Mouse (Mus musculus): ENCODE measurements around the gene Tubb3. TPM values are rescaled to one million over a fixed set of nuclear protein-coding genes. Genes with fewer than 3 reads are reported as not detected.
"Not testable (repeated sequence)": the region's sequence is repeated elsewhere in the genome, so short reads cannot be mapped to it uniquely, and the experiment has no call there.

Gene Tubb3
- polyA plus RNA-seq, 1 experiment from 2014 or later: 59.1 TPM

GRCm38 (mm10) chr8:123427639-123428275 lies 16.5 kb downstream of the Tubb3 start:
- H3K36me3 ChIP-seq: no peaks in the 10 kb centered on the region
- H3K4me2 ChIP-seq (replicated peaks): no peak overlapping the region
- H3K27ac ChIP-seq: no peak overlapping the region
- WGBS: 96% methylated on average over 24 of the region's 24 CpGs
- peaks cover 18% of the 10 kb centered on the region; the same call in 1 of the 2 replicates for H3K9me3 ChIP-seq
- H3K4me1 ChIP-seq (replicated peaks): no peaks in the 10 kb centered on the region
- no peaks in the 10 kb centered on the region for H3K27me3 ChIP-seq (replicated peaks)
- no peak overlapping the region for H3K9ac ChIP-seq
- H3K4me3 ChIP-seq (replicated peaks): no peak overlapping the region
- no peak for ATAC-seq

GRCm38 (mm10) chr8:123428343-123428893 lies 17.2 kb downstream of the Tubb3 start:
- H3K4me1 ChIP-seq (replicated peaks): no peaks in the 10 kb centered on the region
- H3K27me3 ChIP-seq (replicated peaks): no peaks in the 10 kb centered on the region
- no peak overlapping the region for H3K27ac ChIP-seq
- no peak overlapping the region for H3K9ac ChIP-seq
- H3K36me3 ChIP-seq: no peaks in the 10 kb centered on the region
- H3K9me3 ChIP-seq: peaks cover 18% of the 10 kb centered on the region; the same call in 1 of the 2 replicates
- no peak for ATAC-seq
- no peak overlapping the region for H3K4me2 ChIP-seq (replicated peaks)
- no peak overlapping the region for H3K4me3 ChIP-seq (replicated peaks)
- WGBS: 97% methylated on average over 29 of the region's 29 CpGs

- no peak for ATAC-seq
- Histone ChIP-seq H3K4me3 (replicated peaks) (no peak overlapping the region), H3K9ac (no peak overlapping the region), H3K27me3 (replicated peaks) (no peaks in the 10 kb centered on the region), H3K27ac (no peak overlapping the region), H3K36me3 (no peaks in the 10 kb centered on the region), H3K4me2 (replicated peaks) (no peak overlapping the region), H3K4me1 (replicated peaks) (no peaks in the 10 kb centered on the region), H3K9me3 (peaks cover 18% of the 10 kb centered on the region; the same call in 1 of the 2 replicates)
- WGBS: 94% methylated on average over 23 of the region's 23 CpGs
Observed at GRCm38 (mm10) chr8:123428939-123429721, 17.9 kb downstream of the Tubb3 start.

- not testable (repeated sequence) for H3K9ac ChIP-seq; H3K27me3 ChIP-seq (replicated peaks); H3K27ac ChIP-seq; H3K4me1 ChIP-seq (replicated peaks); H3K36me3 ChIP-seq; H3K4me2 ChIP-seq (replicated peaks); H3K4me3 ChIP-seq (replicated peaks); ATAC-seq
- peaks cover 18% of the 10 kb centered on the region; the same call in 1 of the 2 replicates for H3K9me3 ChIP-seq
- WGBS: 98% methylated on average over 15 of the region's 15 CpGs
Observed at GRCm38 (mm10) chr8:123429722-123430013, 18.4 kb downstream of the Tubb3 start.

- not testable (repeated sequence) for H3K9ac ChIP-seq; ATAC-seq; H3K36me3 ChIP-seq; H3K4me2 ChIP-seq (replicated peaks); H3K27ac ChIP-seq; H3K4me1 ChIP-seq (replicated peaks); H3K4me3 ChIP-seq (replicated peaks); H3K27me3 ChIP-seq (replicated peaks)
- peaks cover 18% of the 10 kb centered on the region; the same call in 1 of the 2 replicates for H3K9me3 ChIP-seq
- WGBS: 94% methylated on average over 8 of the region's 8 CpGs
Observed at GRCm38 (mm10) chr8:123430936-123431335, 19.7 kb downstream of the Tubb3 start.

- Histone ChIP-seq H3K4me3 (replicated peaks) (no peak overlapping the region), H3K27ac (no peak overlapping the region), H3K4me1 (replicated peaks) (no peaks in the 10 kb centered on the region), H3K36me3 (no peaks in the 10 kb centered on the region), H3K27me3 (replicated peaks) (no peaks in the 10 kb centered on the region), H3K4me2 (replicated peaks) (no peak overlapping the region), H3K9me3 (peaks cover 17% of the 10 kb centered on the region; the same call in 1 of the 2 replicates), H3K9ac (no peak overlapping the region)
- 96% methylated on average over 25 of the region's 25 CpGs for WGBS
- no peak for ATAC-seq
Observed at GRCm38 (mm10) chr8:123431616-123432365, 20.6 kb downstream of the Tubb3 start.

GRCm38 (mm10) chr8:123432381-123432780 lies 21.2 kb downstream of the Tubb3 start:
- Histone ChIP-seq H3K4me1 (replicated peaks) (no peaks in the 10 kb centered on the region), H3K4me2 (replicated peaks) (no peak overlapping the region), H3K36me3 (no peaks in the 10 kb centered on the region), H3K9me3 (peaks cover 11% of the 10 kb centered on the region; the same call in 1 of the 2 replicates), H3K27me3 (replicated peaks) (no peaks in the 10 kb centered on the region), H3K27ac (no peak overlapping the region), H3K4me3 (replicated peaks) (no peak overlapping the region), H3K9ac (no peak overlapping the region)
- WGBS: 94% methylated on average over 16 of the region's 16 CpGs
- ATAC-seq: no peak

GRCm38 (mm10) chr8:123433241-123433974 lies 22.2 kb downstream of the Tubb3 start:
- not testable (repeated sequence) for H3K4me1 ChIP-seq (replicated peaks); H3K36me3 ChIP-seq; H3K4me2 ChIP-seq (replicated peaks); H3K4me3 ChIP-seq (replicated peaks); ATAC-seq; H3K27ac ChIP-seq; H3K9ac ChIP-seq; H3K27me3 ChIP-seq (replicated peaks); H3K9me3 ChIP-seq
- WGBS: 97% methylated on average over 47 of the region's 47 CpGs

- Histone ChIP-seq H3K9me3 (no peaks in the 10 kb centered on the region), H3K27ac (no peak overlapping the region), H3K4me1 (replicated peaks) (peaks cover 7% of the 10 kb centered on the region; the same call in 1 of the 2 replicates), H3K4me2 (replicated peaks) (no peak overlapping the region), H3K9ac (no peak overlapping the region), H3K4me3 (replicated peaks) (no peak overlapping the region), H3K27me3 (replicated peaks) (no peaks in the 10 kb centered on the region), H3K36me3 (no peaks in the 10 kb centered on the region)
- ATAC-seq: no peak
- 97% methylated on average over 2 of the region's 2 CpGs for WGBS
Observed at GRCm38 (mm10) chr8:123441788-123442187, 30.6 kb downstream of the Tubb3 start.

- Histone ChIP-seq H3K9ac (no peak overlapping the region), H3K4me1 (replicated peaks) (peaks cover 7% of the 10 kb centered on the region; the same call in 1 of the 2 replicates), H3K36me3 (no peaks in the 10 kb centered on the region), H3K9me3 (no peaks in the 10 kb centered on the region), H3K27ac (no peak overlapping the region), H3K4me2 (replicated peaks) (peak overlapping the region; percentile 83), H3K27me3 (replicated peaks) (no peaks in the 10 kb centered on the region), H3K4me3 (replicated peaks) (peak overlapping the region; percentile 75)
- no peak; the same call in 1 of the 2 replicates for ATAC-seq
- WGBS: 82% methylated on average over 5 of the region's 5 CpGs
Observed at GRCm38 (mm10) chr8:123442351-123442750, 31.1 kb downstream of the Tubb3 start.

- Histone ChIP-seq H3K9me3 (no peaks in the 10 kb centered on the region), H3K9ac (peak overlapping the region; percentile 92), H3K36me3 (no peaks in the 10 kb centered on the region), H3K27ac (peak overlapping the region; percentile 81), H3K4me3 (replicated peaks) (peak overlapping the region; percentile 75), H3K4me2 (replicated peaks) (peak overlapping the region; percentile 83), H3K27me3 (replicated peaks) (no peaks in the 10 kb centered on the region), H3K4me1 (replicated peaks) (peaks cover 7% of the 10 kb centered on the region; the same call in 1 of the 2 replicates)
- peak; percentile 98 for ATAC-seq
- under 1% methylated on average over 41 of the region's 41 CpGs for WGBS
Observed at GRCm38 (mm10) chr8:123442871-123443575, 31.8 kb downstream of the Tubb3 start.
